Mouse (Mus musculus): ENCODE results near the gene Pla2g4b.

The Pla2g4b gene

DNA sequence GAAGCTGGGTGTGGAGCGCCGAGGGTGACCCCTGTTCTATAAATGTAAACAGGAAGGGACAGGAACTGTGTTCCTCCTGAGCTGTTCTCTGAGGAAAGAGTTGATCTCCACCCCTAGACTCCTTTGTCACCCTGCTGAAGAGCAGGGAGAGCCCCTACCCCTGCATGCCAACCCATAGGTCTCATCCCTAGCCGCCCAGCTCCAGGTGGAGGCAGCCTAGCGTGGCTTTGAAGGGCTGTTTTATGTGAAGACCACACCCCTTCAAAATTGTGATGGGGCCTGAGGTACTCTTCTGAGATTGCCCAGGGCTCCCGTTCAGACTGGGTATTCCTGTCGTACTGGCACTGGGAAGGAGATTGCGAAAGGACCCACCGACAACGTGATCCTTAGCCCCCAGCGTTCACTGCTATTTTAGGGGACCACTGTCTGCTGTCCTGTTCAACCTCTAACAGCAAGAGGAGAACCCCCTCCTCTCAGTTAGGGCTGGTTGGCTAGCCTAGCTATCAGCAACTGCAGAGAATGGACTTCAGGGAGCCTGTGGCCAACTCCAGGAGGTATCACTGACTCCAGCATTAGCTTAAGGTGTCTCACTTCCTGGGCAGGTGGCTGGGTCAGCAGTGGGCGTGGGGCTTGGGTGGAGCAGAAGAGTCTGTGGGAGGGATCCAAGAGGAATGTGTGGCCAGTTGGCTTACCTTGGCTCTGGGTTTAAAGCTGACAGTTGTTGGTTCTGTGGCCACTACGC is at the start of gene Pla2g4b:
Gene Pla2g4b, plus strand, starts transcription at position 692 of the 742 bp plus-strand sequence.
- DNase-seq, result no peak

DNA sequence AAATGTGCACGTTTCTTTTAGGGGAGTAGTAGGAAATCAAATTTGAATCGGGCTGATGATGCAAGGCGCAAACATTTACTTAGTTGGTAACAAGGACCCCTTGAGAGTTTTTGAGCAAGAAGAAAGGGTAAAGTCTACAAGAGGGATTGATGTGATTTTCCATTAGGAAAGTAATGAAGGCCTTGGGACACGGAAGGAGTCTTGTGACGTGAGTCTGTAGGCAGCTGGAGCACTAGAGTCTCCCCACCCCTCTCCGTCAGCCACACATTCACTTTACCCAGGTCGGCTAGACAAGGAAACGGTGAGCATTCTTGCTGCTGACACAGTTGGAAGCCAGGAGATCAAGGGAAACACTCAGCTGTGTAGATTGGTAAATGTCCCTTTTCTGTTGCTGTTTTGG is 47.3 kb upstream of the Pla2g4b start:
- DNase-seq, result no peak

DNA sequence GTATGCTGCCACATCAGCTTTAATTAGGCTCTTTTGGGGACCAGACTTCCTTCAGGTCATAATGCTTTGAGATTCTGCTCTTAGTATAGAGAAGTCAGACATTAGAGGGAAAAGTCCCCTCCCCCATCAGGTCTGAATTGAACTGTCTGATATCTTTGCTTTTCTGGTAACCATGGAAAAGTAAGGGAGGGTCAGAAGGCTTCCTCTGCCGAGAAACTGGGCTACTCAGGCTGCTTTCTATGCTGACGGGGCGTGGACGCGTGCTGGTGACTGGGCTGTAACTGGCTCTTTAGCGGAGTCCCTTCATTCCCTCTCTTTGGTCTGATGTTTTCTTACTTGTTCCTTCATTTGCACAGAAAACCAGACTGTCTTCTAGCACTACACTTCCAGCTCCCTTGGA is 46.8 kb upstream of the Pla2g4b start:
- no peak for DNase-seq

DNA sequence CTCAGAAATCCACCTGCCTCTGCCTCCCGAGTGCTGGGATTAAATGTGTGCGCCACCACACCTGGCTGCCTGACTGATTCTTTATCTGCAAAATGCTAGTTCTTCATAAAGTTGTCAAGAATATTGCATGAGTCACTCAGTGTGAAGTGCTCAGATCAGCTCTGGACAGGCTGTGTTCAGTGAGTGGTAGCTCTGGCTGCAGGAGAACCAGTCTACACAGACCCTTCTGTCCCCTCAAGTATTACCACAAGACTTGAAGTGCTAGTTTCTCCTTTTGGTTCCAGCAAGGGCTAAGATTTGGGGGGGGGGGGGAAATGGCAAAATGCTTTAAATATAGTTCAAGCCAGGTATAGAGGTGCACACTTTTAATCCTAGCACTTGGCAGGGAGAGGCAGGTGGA is 45.8 kb upstream of the Pla2g4b start:
- DNase-seq, result no peak

DNA sequence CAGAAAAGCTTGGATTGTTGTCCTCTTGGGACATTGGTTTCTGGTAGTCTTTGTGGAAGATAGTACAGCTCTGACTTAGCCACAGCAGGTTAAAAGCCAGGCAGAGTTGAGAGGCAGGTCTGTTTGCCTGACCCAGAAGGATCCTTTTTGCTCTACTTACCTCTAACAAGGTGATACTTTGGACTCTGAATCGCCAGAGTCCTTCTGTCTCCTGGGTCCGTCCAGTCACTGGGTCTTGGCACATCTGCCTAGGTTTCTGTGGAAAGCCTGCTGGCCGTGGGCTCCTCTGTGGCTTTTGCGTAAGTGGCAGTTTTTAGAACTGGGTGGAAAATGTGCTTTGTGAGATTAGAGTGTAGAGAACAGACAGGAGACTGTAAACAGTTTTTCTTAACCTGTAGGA is 44.3 kb upstream of the Pla2g4b start:
- DNase-seq, result peak; percentile 49

DNA sequence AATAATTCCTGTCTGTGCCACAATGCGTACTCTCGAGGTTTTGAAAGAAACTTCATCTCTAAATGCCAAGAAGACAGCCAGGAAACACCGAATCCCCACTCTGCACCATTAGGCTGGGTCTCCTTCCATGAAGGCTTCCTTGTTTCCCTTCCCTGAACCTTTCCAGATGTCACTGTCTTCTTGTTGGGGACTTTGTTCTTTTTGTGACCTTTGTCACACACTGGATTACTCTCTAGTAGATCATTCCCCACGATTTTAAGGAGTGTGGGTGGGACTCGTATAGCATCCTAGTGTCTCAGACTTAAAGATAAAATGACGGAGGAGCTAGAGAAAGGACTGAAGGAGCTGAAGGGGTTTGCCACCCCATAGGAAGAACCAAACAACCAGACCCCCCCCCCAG is 42.3 kb upstream of the Pla2g4b start:
- no peak for DNase-seq

DNA sequence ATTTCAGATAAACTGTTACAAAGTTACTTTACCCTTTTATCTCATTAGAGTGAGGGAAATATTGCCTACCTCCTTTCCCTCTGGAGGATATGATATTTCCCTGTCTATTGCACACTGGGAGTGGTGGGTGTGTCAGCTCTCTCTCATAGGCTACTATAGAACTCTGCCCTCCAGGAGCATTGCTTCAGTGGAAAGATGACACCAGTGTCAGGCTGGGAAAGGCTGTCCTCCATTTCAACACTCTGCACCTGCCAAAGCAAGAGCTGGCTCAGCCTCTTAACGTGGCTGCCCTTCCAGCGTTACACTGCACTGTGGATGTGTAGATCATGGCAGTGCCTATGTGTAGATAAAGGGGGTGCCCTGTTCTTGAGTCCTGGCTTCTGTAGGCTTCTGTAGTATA is 40.9 kb upstream of the Pla2g4b start:
- no peak for DNase-seq

DNA sequence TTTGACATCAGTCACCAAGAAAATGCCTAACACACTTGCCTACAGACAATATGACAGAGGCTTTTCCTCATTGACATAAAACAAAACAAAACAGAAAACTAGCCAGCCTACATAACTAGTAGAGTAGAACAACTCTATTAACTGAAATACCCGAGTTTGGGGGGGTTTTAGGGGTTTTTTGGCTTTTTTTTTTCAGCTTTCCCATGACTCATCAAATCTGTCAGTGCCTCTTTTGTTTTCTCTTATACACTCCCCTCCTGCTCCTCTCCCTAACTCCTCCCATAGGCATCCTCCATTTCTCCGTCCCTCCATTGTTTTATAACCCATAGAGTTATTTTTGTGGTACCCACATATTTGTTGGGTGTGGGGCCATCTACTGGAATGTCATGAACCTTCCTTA is 39.7 kb upstream of the Pla2g4b start:
- no peak for DNase-seq

DNA sequence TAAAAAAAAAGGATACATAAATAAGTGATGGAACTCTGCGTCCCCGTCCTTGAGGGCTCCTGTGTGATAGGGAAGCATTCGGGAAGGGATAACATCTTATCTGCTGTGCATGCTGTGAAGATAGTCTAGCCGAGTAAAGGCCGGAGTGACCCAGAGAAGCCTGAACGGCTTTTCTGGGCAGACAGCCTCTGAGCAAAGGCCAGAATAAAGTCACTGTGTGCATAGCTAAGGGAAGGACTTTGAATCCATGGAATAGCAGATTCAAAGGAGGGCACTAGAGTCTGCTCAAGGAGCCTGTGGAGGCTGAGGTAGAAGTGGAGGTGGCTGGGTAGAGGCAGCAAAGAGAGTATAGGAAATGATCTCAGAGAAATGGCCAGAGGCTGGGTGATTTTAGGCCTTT is 38.4 kb upstream of the Pla2g4b start:
- DNase-seq, result no peak

DNA sequence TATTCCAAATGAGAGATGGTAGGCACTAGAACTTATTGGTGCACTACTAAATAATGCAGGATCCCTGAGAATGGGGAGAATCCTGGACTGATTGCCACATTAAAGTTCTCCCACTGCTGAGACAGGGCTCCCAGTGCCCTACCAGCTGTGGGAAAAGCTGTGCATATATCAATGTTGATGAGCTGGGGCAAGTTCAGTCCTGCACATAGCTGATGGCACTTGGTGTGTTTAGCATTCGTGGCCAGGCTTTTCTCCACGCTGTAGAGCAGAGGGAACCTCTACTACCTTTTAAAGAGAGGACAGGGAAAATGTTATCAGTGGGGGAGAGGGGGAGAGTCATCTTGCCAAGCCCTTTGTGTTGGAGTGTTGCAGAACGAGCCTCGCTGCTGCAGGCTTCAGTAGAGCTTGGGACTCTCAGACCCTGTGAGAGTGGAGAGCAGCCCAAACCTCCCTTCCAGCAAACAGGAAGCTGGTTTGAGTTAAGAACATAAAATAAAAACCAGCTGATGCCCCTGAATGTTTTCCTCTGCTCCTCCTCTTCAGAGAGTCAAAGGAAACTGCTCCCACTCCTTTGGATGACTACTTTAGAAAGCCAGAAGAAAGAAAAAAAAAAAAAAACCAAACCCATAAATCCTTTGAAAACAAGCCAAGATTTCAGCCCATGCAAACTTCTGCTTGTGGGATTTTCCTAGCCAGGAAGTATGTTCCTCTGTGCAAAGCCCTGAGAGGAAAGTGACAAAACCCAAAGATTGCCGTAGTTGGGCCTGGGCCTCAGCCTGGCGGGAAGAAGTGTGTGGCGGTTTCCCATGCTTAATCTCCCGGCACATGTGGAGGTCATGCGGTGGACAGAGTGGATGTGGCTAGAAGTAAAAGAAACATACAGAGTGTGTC is 37.6 kb upstream of the Pla2g4b start:
- DNase-seq, result no peak

DNA sequence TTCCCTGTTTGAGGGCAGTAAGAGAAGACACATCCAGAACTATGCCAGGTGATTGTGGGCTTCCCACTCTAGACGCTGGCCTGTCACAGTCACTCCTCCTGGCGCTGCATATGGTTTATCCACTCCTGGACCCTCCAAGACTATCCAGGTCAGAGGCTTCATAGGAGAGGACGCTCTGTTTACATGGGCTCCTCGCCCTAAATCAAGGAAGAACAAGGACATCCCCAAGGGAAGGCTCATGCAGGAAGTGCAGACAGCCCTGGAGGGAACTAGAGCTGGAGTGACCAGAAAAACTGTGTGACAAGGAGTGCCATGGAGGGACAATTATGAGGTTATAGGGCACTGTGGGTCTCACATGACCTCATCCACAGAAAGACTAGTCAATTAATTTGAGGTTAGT is 35.9 kb upstream of the Pla2g4b start:
- no peak for DNase-seq

DNA sequence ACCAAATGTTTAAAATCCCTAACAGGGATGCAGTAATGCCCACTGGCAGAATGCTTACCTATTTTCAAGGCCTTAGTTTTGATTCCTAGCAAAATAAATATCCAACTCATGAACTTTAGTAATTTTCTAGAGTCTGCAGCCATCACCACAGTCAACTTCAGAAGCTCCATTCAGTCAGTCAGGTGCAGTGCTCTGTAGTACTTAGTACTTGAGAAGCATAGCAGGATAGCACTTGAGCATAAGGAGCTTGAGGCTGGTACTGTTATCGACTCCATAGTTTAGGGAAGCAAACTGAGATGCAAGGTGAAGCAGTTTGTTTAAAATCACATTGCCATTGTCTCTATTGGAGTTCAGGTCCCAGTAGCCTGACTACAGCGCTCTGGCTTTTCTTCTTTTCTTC is 33.5 kb upstream of the Pla2g4b start:
- no peak for DNase-seq

DNA sequence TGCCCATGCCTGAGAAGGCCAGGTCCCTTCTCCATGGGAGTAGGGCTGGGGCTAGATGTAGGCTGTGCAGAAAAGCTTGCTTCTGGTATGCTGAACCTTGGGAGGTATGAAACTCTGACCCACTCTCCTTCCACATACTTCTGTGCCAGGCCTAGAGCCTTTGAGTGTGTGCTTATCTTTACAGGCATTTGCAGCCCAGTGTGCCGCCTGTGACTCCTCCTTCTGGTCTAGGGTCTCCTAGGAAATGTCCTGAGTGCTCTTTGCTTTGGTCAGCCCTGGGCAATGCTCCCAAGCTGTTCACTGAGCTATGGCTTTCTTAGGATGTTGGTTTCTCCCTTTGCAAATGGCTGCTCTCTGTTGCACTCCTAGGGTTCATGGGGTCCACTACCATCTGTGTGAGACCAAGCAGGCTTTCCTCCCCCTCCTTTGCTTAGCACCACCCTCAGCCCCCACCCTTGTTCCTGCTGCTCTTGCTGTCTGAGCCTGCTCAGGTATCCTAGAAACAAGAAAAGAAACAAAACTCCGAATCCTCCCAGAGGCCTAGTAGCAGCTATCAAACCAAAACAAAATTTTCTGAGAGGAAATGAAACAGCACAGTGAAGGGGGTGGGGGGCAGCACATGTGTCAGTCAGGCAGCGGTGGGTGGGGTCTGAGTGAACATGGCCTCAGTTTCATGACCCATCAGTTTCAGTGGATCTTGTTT is 32.2 kb upstream of the Pla2g4b start:
- DNase-seq, result no peak

DNA sequence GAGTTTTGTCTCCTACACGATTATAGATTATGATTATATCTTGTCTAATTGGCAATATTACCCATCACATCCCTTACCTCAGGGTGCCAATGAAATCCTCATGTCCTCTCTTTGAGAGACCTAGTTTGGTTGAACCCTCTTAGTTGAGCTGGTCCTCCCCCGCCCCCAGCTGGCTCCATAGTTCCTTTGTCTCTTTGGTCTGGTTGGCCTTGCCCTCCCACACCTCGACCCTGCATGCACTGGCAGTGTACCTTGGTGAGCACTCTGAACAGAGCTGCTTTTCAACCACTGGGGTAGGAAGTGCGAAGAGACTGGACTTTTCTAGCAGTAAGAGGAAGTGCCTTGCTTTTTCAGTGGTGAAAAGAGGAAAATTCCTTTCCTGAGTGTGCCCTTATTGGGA is 31.3 kb upstream of the Pla2g4b start:
- no peak for DNase-seq

DNA sequence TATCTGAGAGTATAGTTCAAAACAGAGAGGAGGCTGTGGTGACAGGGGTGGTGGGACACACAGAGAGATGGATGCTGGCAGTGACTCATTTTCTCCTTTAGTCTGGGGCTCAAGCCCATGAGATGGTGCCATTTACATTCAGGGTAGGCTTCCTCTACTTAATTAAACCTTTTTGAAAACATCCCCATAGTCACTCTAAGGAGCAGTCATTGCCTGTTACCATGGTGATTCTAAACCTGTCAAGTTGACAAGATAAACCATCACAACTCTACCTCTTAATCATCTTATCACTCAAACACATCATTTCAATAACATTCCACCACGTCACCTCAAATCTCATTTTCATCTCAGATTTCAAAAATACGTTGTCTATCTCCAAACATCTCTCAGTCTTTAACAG is 29.2 kb upstream of the Pla2g4b start:
- no peak for DNase-seq

DNA sequence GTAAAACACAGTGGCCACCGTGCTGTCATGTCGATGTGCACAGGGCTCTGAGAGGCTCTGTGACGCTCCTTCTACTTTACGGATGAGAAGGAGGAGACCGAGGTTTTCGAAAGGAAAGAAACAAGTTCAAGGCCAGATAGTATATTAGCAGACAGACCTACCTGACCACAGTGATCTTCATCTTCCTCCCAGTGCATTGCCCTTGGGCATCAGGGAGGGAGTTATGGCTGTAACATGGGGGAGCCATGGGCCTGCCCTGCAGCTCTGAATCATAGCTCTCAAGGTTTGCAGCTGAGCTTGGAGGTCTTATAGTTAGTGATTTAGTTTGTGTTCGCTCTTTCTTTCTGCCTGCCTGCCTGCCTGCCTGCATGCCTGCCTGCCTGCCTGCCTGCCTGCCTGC is 26.5 kb upstream of the Pla2g4b start:
- no peak for DNase-seq

DNA sequence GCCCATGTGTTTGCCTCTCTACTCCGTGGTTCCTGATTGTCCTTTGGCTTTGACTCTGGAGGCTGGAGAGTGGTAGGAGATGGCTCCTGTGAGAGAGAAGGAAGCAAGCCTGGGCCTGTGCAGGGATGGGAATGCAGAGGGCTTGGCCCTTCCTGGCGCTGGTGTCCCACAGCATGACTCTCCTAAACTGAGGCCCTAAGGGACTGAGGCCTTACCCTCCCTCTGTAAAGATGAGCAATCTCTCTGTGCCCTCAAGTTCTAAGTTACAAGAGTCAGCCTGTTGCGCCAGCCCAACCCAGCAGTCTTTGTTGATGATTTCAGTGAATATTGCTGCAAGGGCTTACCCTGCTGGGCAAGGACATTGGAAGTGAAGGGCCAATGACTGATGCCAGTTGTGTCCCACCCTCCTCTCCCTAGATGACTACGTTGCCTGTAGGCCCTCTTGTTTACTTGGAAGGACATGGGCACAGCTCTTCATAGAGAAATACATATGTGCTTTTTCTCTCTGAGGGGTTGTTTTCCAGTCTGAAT is 25.5 kb upstream of the Pla2g4b start:
- no peak for DNase-seq

DNA sequence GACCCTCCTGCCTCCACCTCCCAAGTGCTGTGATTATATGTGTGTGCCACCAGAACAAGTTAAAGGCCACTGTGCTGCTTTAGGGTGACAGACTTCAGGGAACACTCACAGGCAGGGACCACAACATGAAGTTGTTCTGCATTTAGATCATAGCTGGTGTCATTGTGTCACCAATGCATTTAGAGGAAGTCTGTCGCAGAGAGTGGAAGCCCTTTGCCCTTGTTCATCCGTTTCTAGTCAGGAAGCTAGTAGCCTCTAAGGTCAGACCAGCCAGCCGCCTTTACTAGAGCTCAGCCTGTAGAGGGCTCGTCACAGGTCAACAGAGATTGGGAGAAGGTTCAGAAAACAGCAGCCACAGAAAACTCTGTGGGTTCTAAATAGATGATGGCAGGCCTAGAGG is 24.5 kb upstream of the Pla2g4b start:
- no peak for DNase-seq

DNA sequence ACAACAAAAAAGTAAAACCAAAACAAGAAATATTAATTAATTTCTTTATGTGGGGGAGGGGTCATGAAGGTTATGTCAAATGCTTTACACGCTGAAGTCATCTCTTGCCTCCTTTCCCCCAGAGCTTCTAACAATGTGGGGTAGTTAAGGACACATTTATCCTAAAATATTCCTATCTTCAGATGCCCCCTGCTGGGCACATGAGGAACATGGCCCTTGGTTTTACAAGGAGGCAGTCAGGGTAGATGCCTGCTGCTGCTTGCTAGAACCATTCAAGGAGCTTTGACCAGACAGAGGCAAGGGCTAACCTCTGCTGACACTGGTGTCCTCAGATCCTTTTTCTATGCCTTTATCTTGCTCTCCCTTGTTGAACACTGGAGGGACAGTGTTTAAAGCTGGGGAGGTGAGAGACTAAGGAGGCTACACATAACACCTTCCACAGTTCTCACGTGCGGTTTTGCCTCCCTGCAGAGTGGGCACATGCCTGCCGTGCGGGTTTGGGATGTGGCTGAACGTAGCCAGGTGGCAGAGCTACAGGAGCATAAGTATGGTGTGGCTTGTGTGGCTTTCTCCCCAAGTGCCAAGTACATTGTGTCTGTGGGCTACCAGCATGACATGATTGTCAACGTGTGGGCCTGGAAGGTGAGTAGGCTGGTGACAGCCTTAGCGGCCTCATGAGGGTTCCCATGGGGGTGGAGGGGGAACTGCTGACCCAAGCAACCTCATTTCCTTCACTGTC is 21.6 kb upstream of the Pla2g4b start:
- DNase-seq, result peak; percentile 25

DNA sequence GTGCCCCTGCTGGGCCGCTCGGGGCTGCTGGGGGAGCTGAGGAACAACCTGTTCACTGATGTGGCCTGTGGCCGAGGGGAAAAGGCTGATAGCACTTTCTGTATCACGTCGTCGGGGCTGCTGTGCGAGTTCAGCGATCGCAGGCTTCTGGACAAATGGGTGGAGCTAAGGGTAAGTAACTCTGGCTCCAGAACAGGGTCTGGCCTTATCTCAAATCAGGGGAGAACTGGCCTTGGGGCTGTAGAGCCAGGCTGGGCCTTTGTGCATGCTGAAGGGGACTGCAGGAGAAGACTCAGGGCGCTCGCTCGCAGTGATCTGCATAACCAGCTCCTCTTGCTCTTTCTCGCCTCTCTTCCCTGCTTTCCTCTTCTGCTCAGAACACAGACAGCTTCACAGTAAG is 20.3 kb upstream of the Pla2g4b start:
- no peak for DNase-seq

DNA sequence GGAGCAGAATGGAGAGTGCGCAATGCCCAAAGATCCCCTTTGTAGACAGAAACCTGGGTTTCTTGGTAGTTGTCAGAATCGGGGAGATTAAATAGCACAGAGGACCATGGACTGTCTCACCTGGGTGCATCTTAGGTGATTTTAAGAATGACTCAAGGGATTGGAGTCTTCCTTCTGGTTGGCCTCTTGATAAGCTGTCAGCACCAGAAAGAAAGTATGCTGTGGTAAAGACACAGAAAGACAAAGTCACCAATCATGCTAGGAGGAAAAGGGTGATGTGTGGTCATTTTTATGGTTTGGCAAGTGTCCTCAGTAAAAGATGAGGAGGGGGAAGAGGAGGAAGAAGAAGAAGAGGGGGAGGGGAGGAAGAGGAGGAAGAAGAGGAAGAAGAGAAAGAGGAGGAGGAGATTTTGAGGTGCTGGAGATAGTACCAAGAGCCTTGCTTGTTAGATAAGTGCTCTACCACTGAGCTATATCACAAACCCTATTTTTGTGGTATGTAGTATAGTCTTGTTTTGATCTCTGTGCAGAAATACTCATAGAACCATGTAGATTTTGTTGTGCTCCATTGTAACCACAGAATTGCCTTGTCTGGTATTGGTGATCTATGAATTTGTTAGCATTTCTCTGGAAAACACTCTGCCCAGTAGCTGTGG is 19.3 kb upstream of the Pla2g4b start:
- no peak for DNase-seq

DNA sequence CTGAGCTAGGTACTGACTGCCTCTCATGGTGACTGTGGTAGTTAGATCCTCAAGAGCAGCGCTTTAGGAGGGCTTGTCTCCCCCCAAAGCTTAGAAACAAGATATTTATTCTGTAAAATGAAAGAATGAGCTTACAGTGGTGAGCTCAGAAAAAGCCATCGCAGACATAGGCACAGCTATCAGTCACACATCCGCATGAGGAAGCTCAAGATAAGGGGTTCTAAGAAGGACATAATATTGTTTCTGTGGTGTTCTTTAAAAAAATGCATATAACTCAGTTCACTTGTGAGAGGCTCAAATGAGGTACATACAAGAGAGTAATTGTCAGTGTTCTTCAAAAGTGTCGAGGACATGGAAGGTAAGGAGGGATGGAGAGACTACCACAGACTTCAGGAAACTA is 17.3 kb upstream of the Pla2g4b start:
- no peak for DNase-seq
